Mouse (Mus musculus): ENCODE data around the gene Dpy30. TPM values are rescaled to one million over a fixed set of nuclear protein-coding genes. Genes with fewer than 3 reads are reported as not detected.
A peak's percentile ranks its signal among the peaks of the same experiment; 100 is the strongest.

The Dpy30 gene
- polyA plus RNA-seq, 1 experiment from 2014 or later: 287 TPM

DNA sequence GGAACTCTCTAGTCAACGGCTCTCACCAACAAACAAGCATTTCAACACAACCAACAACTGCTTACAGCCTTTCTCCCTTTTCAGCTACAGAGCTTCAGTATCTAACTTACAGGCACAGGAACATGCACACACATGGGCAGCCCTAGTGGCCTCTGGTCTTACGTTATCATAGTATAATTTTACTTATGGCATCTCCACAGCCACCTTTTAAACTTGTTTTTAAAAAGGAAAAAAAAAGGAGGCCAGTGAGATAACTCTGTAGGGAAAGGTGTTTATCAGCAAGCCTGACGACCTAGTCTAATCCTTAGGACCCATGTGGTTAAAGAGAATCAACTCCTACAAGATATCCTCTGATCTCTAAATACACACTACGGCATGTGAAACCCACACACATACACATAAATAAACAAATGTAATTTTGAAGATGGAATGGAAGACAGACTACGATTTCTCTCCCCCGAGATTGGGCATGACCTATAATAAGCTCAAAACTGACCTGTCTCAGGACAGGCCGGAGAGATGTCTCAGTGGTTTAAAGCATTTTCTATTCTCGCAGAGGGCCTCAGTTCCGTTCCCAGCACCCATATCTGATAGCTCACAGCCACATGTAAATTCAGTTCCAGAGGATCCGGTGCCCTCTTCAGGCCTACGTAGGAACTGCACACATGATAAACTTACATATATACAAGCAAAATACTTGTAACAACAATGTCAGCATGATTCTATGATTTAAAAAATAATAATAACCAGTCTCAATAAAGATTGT, 56.1 kb downstream of the Dpy30 start:
- Histone ChIP-seq H3K36me3 (replicated peaks) (peaks cover 23% of the 10 kb centered on the region), H3K27ac (replicated peaks) (no peak overlapping the region), H3K4me1 (peaks cover 22% of the 10 kb centered on the region), H3K27me3 (replicated peaks; ENCODE audit: low read depth, poor library complexity, severe bottlenecking) (no peaks in the 10 kb centered on the region), H3K9me3 (no peaks in the 10 kb centered on the region), H3K4me3 (no peak overlapping the region)
- WGBS: 91% methylated on average over 11 of the region's 11 CpGs
- DNase-seq (ENCODE audit: low spot score): no peak

DNA sequence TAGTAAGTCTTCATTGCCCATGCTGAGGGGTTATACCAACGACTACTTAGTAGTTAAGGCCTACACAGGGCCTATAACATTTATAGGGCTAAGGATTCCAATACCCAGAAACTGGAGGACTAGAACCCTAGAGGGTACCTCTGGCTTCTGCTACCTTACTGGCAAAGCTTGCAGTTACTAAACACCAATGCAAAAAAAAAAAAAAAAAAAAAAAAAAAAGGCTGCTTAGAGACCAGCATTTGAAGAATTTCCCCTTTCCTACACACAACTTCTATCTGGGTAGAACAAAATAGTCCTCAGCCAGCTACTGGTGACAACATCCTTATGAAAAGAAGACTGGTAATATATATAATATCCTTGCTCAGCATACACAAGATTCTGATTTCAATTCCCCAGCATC, 58.1 kb downstream of the Dpy30 start:
- 64% methylated on average over 1 of the region's 1 CpGs for WGBS
- no peak overlapping the region for H3K27ac ChIP-seq (replicated peaks)

DNA sequence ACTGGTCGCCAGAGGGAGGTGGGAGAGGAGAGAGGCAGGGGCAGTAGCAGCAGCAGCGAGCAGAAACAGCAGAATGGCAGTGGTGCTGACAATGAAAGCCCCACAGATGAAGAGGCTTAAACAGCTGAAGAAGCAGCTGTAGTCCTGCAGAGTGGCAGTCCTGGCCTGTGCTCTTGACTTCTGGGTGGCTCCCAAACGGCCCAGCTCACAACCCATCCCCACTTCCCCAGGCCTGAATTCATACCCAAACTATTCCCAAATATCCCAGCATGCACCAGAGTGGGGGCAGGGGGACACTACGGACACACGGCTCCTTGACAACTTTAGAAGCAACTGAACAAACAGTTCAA, 58.6 kb downstream of the Dpy30 start:
- H3K36me3 ChIP-seq (replicated peaks): peaks cover 15% of the 10 kb centered on the region
- peak overlapping the region; percentile 66 for H3K27ac ChIP-seq (replicated peaks)
- no peaks in the 10 kb centered on the region for H3K27me3 ChIP-seq (replicated peaks; ENCODE audit: low read depth, poor library complexity, severe bottlenecking)
- H3K4me1 ChIP-seq: peaks cover 20% of the 10 kb centered on the region
- DNase-seq (ENCODE audit: low spot score): peak; percentile 11
- 33% methylated on average over 5 of the region's 5 CpGs for WGBS
- H3K4me3 ChIP-seq: no peak overlapping the region
- H3K9me3 ChIP-seq: no peaks in the 10 kb centered on the region

More for the DNA sequence above, 58.1 kb downstream of the Dpy30 start:
- H3K36me3 ChIP-seq (replicated peaks): peaks cover 15% of the 10 kb centered on the region
- no peak overlapping the region for H3K4me3 ChIP-seq
- H3K9me3 ChIP-seq: no peaks in the 10 kb centered on the region
- no peak for DNase-seq (ENCODE audit: low spot score)
- peaks cover 20% of the 10 kb centered on the region for H3K4me1 ChIP-seq
- H3K27me3 ChIP-seq (replicated peaks; ENCODE audit: low read depth, poor library complexity, severe bottlenecking): no peaks in the 10 kb centered on the region

GRCm38 (mm10) chr17:74264333-74265155, 59.2 kb downstream of the Dpy30 start:
- H3K9me3 ChIP-seq: no peaks in the 10 kb centered on the region
- DNase-seq (ENCODE audit: low spot score): no peak
- peaks cover 14% of the 10 kb centered on the region for H3K36me3 ChIP-seq (replicated peaks)
- no peak overlapping the region for H3K4me3 ChIP-seq
- WGBS: 62% methylated on average over 3 of the region's 3 CpGs
- peaks cover 20% of the 10 kb centered on the region for H3K4me1 ChIP-seq
- H3K27me3 ChIP-seq (replicated peaks; ENCODE audit: low read depth, poor library complexity, severe bottlenecking): no peaks in the 10 kb centered on the region
- H3K27ac ChIP-seq (replicated peaks): peak overlapping the region; percentile 66

DNA sequence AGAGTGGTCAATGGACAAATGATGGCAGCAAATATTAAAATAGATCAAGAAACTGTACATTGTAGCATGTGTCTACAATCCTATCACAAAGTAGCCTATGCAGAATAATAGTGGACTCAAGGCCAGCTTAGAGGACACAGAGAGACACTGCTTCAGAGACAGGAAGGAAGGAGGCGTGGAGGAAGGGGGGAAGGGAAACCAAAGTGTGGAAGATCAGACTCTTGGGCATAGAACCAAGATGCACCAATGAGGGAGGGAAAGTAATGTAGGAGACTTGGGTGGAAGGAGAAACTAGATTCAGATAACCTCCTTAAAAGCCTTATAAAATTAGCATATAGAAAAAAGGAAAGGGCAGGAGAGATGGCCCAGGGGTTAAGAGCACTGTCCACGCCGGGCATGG, 61.3 kb downstream of the Dpy30 start:
- H3K9me3 ChIP-seq: no peaks in the 10 kb centered on the region
- DNase-seq (ENCODE audit: low spot score): no peak
- H3K27ac ChIP-seq (replicated peaks): no peak overlapping the region
- H3K27me3 ChIP-seq (replicated peaks; ENCODE audit: low read depth, poor library complexity, severe bottlenecking): no peaks in the 10 kb centered on the region
- H3K36me3 ChIP-seq (replicated peaks): peaks cover 11% of the 10 kb centered on the region
- 90% methylated on average over 3 of the region's 3 CpGs for WGBS
- no peak overlapping the region for H3K4me3 ChIP-seq
- peaks cover 20% of the 10 kb centered on the region for H3K4me1 ChIP-seq

Other genes starting within 250 kb of the Dpy30 start
- gene Memo1, start 28.4 kb downstream of the Dpy30 start, polyA plus RNA-seq (2016; fragmentation: Nextera tagmentation; extraction: Ambion mirVana): 89.3 and 94.8 TPM in 2 replicates
- 17.0 and 18.0 TPM in 2 replicates for gene Spast, start 15.0 kb upstream of the Dpy30 start, polyA plus RNA-seq (2016; fragmentation: Nextera tagmentation; extraction: Ambion mirVana)
- 38.3 and 39.2 TPM in 2 replicates for gene Slc30a6, start 71.7 kb upstream of the Dpy30 start, polyA plus RNA-seq (2016; fragmentation: Nextera tagmentation; extraction: Ambion mirVana)
- gene Nlrc4, start 135.2 kb upstream of the Dpy30 start, polyA plus RNA-seq (2016; fragmentation: Nextera tagmentation; extraction: Ambion mirVana): 0.16 and 0.19 TPM in 2 replicates
- 31.4 and 34.8 TPM in 2 replicates for gene Yipf4, start 165.5 kb upstream of the Dpy30 start, polyA plus RNA-seq (2016; fragmentation: Nextera tagmentation; extraction: Ambion mirVana)
- gene Birc6, start 204.4 kb upstream of the Dpy30 start, polyA plus RNA-seq (2016; fragmentation: Nextera tagmentation; extraction: Ambion mirVana): 92.4 and 99.8 TPM in 2 replicates

All from embryonic facial prominence, embryonic 10.5 days (tissue).